Mouse (Mus musculus) liver, adult (tissue): ENCODE measurements around the gene Cdc7.
A peak's percentile ranks its signal among the peaks of the same experiment; 100 is the strongest.

Experiments used
- GATA4 ChIP-seq: IDR thresholded peaks from 2 replicates; pipeline ENCODE4 v1.6.1; 2014; ENCODE audit warnings: mild to moderate bottlenecking, low read length; ENCODE audit not compliant: insufficient replicate concordance

Cdc7 gene

GRCm38 (mm10) chr5:107013393-107013792 lies 49.3 kb downstream of the Cdc7 start:
- no peak for TF ChIP-seq GATA4

DNA sequence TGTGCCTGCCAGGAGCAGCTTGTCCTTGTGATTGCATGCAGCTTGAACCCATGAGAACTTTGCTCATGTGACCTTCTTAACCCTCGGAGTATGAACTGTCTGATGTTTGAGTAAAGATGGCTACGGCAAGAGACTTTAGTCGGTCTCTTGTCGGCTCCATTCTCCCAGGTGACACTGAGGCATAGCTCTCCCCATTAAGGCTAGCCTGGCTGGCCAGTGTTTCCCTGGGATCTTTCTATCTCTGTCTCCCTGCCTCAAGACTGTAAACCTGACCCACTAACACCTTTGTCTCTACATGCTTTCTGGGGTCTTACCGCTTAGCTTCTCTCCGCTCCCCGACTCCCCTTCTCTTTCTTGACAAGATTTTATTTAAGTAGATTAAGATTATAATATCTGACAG lies 50.0 kb downstream of the Cdc7 start:
- TF ChIP-seq GATA4 = no peak

GRCm38 (mm10) chr5:107015046-107015421 lies 50.9 kb downstream of the Cdc7 start:
- TF ChIP-seq GATA4 = no peak

DNA sequence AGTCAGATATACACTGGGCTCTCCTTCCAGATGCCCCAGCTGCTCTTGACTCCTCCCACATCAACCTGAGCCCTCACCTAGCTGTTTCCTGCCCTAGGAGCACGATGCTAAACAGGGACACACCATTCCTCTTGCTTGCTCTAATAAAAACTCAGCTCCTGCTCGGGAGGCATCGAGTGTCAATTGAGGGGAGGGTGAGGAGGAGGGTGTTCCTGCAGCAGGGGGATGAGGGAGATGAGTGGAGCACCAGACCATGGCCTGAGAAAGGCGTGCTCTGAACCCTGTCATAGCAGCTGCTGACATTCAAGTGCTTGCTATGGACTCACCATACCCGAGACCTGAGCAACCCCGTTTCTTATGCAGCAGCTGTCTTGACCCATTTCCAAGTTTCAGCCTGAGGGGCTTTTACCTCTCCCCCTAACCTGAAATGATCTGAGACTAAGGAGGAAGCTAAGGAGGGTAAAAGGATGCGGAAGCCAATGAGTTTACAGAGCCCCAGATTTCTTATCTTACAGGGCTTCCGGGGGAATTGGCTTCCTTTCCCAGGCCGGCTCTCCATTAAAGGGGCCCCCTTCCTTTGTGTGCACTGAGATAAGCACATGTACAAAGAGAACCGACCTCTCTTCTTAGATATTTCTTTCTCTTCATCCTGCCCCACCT lies 51.4 kb downstream of the Cdc7 start:
- peak; percentile 63 for TF ChIP-seq GATA4

DNA sequence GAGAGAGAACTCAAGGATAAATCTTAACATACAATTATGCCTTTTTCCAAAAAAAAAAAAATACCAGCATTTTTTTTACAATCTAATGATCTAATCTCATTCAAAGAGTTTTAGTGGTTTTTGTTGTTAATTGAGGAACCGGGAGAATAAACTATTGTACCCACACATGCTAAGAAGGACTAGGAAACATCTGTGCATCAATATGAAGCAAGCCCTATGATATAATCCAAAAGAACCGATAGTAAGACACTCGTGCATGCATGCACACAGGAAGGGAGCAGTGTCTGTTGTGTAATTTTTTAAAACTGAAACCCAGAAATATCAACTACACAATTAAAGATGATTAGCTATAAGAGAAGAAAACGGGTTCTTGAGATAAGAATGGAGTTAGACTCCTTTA lies 52.4 kb downstream of the Cdc7 start:
- TF ChIP-seq GATA4 = no peak

- TF ChIP-seq GATA4 = no peak
Observed at GRCm38 (mm10) chr5:107017544-107017943, 53.4 kb downstream of the Cdc7 start.

- TF ChIP-seq GATA4 = no peak
Observed at GRCm38 (mm10) chr5:107019057-107019456, 54.9 kb downstream of the Cdc7 start.

- no peak for TF ChIP-seq GATA4
Observed at GRCm38 (mm10) chr5:107019904-107020303, 55.8 kb downstream of the Cdc7 start.

GRCm38 (mm10) chr5:107020366-107020765 lies 56.2 kb downstream of the Cdc7 start:
- no peak for TF ChIP-seq GATA4

DNA sequence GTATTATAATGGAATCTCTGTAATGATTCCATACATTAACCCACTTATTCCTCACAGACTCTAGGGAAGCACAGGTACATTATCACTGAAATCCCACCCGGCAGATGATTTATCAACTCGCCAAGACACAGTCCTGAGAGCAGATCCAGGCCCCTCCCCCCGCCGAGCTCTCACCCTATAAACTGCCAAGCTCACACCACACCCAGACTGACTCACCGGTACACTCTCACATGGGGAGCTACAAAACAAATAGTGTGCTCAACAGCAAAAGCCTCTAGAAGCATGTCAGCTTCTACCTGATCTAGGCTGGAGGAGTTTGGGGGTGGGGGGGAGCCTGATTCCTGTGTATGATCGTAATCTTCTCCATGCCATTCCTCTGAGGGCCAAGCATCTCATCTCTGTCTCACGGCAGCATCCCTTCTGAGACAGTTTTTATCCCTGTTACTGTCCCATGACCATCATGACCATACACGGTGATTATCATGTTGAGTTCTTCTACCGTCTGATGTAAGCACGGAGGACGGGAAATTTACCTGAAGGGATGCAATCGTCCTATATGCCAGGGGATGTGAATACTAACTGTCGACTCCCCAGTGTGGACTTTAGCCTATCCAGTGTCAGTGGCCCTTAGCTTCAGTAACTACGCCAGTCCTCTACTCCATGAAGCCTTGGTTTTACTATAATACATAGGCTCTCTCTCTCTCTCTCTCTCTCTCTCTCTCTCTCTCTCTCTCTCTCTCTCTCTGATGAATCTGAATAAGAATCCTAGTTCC lies 57.4 kb downstream of the Cdc7 start:
- no peak for TF ChIP-seq GATA4

DNA sequence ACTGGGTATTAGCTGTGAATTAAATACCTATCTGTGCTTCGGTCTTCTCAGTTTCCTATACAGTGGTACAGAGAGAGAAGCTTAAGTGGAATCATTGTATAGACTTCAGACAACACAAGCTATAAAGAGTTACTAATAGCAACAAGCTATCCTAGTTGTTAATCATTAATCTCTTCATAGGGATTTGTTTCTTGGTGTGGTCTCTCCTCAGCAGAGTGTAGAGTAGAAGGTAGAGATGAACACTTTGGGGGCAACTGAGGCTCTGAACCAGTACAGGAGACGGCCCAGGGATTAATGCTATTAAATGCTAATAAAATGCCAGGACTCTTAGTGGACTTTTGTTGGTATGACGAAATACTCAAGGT lies 57.9 kb downstream of the Cdc7 start:
- no peak for TF ChIP-seq GATA4

- no peak for TF ChIP-seq GATA4
Observed at GRCm38 (mm10) chr5:107023951-107024350, 59.8 kb downstream of the Cdc7 start.

DNA sequence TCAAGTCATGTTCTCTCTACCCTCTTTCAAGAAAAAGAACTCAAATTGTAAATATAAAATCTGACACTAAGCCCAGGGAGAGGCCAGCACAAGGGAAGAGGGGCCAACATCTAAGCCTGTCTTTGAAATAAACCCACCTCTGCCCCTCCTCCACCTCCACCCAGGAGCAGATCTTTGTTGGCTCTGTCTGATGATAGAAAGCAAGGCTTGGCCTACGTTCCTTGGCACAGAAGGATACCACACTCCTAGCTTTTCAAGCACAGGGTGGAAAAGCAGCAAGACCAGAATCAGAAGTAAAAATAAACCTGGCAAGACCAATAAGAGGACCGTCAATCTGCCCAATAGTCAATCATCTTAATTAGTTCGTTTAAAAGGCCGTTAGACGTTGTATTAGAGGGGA lies 61.2 kb downstream of the Cdc7 start:
- no peak for TF ChIP-seq GATA4

DNA sequence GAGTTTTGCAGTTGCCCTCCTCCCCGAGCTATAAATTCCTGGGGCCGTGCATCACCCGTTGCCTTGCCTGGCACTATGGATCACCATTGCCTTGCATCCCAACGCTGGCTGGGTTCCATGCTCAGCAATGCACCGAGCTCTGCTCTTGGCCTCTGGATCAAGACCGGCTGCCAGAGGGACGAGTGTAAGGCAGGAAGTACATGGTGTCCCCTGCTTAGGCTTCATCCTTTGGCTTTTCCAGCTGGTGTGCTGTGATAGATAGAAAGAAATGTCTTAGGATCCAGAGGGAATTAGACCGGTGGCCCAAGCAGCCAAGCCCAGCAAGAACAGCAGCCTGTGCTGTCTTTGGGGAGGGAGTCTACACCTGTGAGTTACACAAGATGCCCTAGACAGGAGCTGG lies 61.7 kb downstream of the Cdc7 start:
- no peak for TF ChIP-seq GATA4

- no peak for TF ChIP-seq GATA4
Observed at GRCm38 (mm10) chr5:107027616-107028015, 63.5 kb downstream of the Cdc7 start.

GRCm38 (mm10) chr5:107028557-107028956 lies 64.4 kb downstream of the Cdc7 start:
- no peak for TF ChIP-seq GATA4

DNA sequence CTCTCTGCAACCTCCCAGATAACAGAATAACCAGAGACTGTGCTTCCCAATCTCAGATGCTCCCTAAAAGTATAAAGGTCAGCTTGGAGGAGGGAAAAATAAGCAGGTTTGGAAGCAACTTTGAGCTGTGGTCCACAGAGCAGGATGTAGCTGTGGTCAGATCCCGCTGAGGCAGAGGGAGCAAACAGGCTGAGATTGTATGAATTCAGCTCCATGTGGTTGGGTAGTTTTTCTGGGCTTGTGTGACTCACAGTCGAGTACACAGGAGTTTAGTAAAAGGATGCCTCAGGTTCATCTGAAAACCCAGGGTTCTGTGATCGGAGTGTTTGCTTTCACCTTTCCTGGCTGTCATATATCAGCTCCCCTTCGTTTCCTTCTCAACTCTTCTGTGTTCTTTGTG lies 65.7 kb downstream of the Cdc7 start:
- no peak for TF ChIP-seq GATA4
